Mouse (Mus musculus) bone marrow, adult 2 months (tissue): ENCODE results near the gene Ly6g6d.

ENCODE experiments used
- CTCF ChIP-seq: fragments of 200-500 bp; IDR thresholded peaks from 2 replicates; pipeline ENCODE4 v1.5.1; 2011; ENCODE audit warnings: low read length, control low read depth; ENCODE audit not compliant: control insufficient read depth, insufficient read depth
- POLR2A ChIP-seq: fragments of 200-500 bp; IDR thresholded peaks from 2 replicates; pipeline ENCODE4 v1.6.1; 2011; ENCODE audit warnings: low read depth, mild to moderate bottlenecking, control low read depth, low read length, borderline replicate concordance; ENCODE audit not compliant: control insufficient read depth

DNA sequence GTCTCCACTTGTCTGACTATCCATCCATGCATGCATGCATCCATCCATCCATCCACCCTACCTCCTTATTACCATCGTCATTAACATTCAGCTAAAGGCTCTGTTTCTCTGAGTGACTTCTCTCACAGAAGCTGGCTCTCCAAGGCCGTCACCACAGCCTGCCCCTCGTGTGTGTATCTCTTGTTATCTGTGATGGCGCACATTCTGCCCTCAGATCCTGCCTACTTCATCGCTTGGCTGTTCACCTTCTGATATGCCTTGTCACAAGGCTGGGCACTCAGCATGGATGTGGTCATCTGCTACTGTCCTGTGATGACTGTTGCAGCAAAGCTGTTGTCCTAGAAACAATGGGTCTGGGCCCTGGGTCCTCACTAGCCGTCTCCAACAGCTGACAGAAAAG lies 26.9 kb upstream of the Ly6g6d start:
- TF ChIP-seq POLR2A (no peak), CTCF (no peak)
